ENCODE assay signal across 12 mouse cellular contexts in genomic region chr3:121483266-121484161, GRCm38 (mm10). TPM values are rescaled to one million over a fixed set of nuclear protein-coding genes. Genes with fewer than 3 reads are reported as not detected.
DNase-seq lines count a peak whose midpoint lies in the region; ATAC-seq and TF ChIP-seq lines count a peak whose summit lies in the region.
"Had no signal": no experiment of that assay in that cellular context is flagged by ENCODE, and none has a peak within 500 bp of the region (broad histone marks: within the 10 kb centered on the region; RNA-seq: fewer than 3 reads in every experiment).

No protein-coding gene starts in this region.

- no peaks in the 10 kb centered on the region for H3K27me3 ChIP-seq in forebrain, embryonic 12.5 days
- H3K27me3 ChIP-seq in midbrain, embryonic 10.5 days (ENCODE audit: low read depth, poor library complexity, severe bottlenecking), result peaks cover 5% of the 10 kb centered on the region; the same call in 1 of the 2 replicates

- no peak overlapping the region for H3K9ac ChIP-seq in forebrain, embryonic 12.5 days

- peaks cover 47% of the 10 kb centered on the region for H3K4me1 ChIP-seq in forebrain, embryonic 12.5 days
- peaks cover 54% of the 10 kb centered on the region for H3K4me1 ChIP-seq in midbrain, embryonic 10.5 days

- H3K9me3 ChIP-seq in forebrain, embryonic 12.5 days, result no peaks in the 10 kb centered on the region
- no peaks in the 10 kb centered on the region for H3K9me3 ChIP-seq in midbrain, embryonic 10.5 days (replicated peaks)

- H3K36me3 ChIP-seq in forebrain, embryonic 12.5 days (replicated peaks), result no peaks in the 10 kb centered on the region
- no peaks in the 10 kb centered on the region for H3K36me3 ChIP-seq in midbrain, embryonic 10.5 days

- peak in 1 of 2 experiments; percentile 45 for DNase-seq in layer of hippocampus, adult 2 months (ENCODE audit: low spot score in 2 of 2)
- no peak for DNase-seq in layer of hippocampus, postnatal 10 days (ENCODE audit: low spot score in 2 of 2)
- DNase-seq in brain, adult 2 months (ENCODE audit: low read depth, low spot score), result peak; percentile 40
- DNase-seq in midbrain, embryonic 10.5 days (ENCODE audit: low spot score), result no peak
- DNase-seq in heart, adult 11 months, result no peak
- no peak for DNase-seq in ovary, postnatal 10 days (ENCODE audit: low spot score)
- no peak for DNase-seq in adrenal gland, adult 8-10 months
- DNase-seq: gastrocnemius, postnatal 10 days; kidney, postnatal 36 days had no signal

- WGBS in forebrain, embryonic 12.5 days, result 69% methylated on average over 25 of the region's 25 CpGs
- 75% methylated on average over 25 of the region's 25 CpGs for WGBS in midbrain, embryonic 10.5 days

- no peak overlapping the region; the same call in 1 of the 2 replicates for H3K4me2 ChIP-seq in forebrain, embryonic 12.5 days

- H3K27ac ChIP-seq in layer of hippocampus, adult 2 months, result peak overlapping the region; percentile 36; the same call in 1 of the 2 replicates
- peak overlapping the region; percentile 50; the same call in 1 of the 2 replicates for H3K27ac ChIP-seq in forebrain, embryonic 12.5 days
- peak overlapping the region; percentile 39; the same call in 1 of the 2 replicates for H3K27ac ChIP-seq in midbrain, embryonic 10.5 days (replicated peaks)

- TF ChIP-seq CTCF in layer of hippocampus, adult 2 months (conservative IDR thresholded peaks at IDR 0.05), result no peak

- no peak for ATAC-seq in forebrain, embryonic 12.5 days (ENCODE audit: low FRiP score)

- H3K4me3 ChIP-seq in layer of hippocampus, adult 2 months, result no peak overlapping the region
- H3K4me3 ChIP-seq in forebrain, embryonic 12.5 days (replicated peaks), result no peak overlapping the region
- no peak overlapping the region for H3K4me3 ChIP-seq in midbrain, embryonic 10.5 days

RNA-seq across cellular contexts. Expression of gene Slc44a3, which starts 48.7 kb away (rescaled TPM):
- not detected for total RNA-seq in layer of hippocampus, adult 2 months (2021)
- under 1 TPM; 0.11 to 0.14 TPM for total RNA-seq in layer of hippocampus, postnatal 10 days (2021)
- 0.53 and 0.97 TPM in 2 replicates for polyA plus RNA-seq in forebrain, embryonic 12.5 days (2016; fragmentation: Nextera tagmentation; extraction: Ambion mirVana)
- polyA plus RNA-seq in midbrain, embryonic 10.5 days (2016; fragmentation: Nextera tagmentation; extraction: Ambion mirVana), result 0.43 and 0.66 TPM in 2 replicates
- total RNA-seq in adrenal gland, adult 8-10 months (2022), result 10 to 100 TPM; 23.9 to 28.2 (median 25.3) TPM
- total RNA-seq: heart, postnatal 25 days; megakaryocyte, adult 5-6 weeks had no signal

RNA-seq across cellular contexts. Expression of gene Cnn3, which starts 57.2 kb away (rescaled TPM):
- total RNA-seq in layer of hippocampus, adult 2 months (2021), result 100 to 1,000 TPM in 1 of 2 experiments, 10 to 100 TPM in 1; 100.0 to 108 TPM
- 100 to 1,000 TPM; 128 to 134 TPM for total RNA-seq in layer of hippocampus, postnatal 10 days (2021)
- 831 and 838 TPM in 2 replicates for polyA plus RNA-seq in forebrain, embryonic 12.5 days (2016; fragmentation: Nextera tagmentation; extraction: Ambion mirVana)
- polyA plus RNA-seq in midbrain, embryonic 10.5 days (2016; fragmentation: Nextera tagmentation; extraction: Ambion mirVana), result 947 and 1,037 TPM in 2 replicates
- total RNA-seq in adrenal gland, adult 8-10 months (2022), result 100 to 1,000 TPM; 268 to 287 (median 284) TPM

Comparison
In these comparisons a context has a peak if more than half of its experiments do, and no peak if none do; other contexts are left out.
1. RNA of gene Slc44a3, which starts 48.7 kb away (total RNA-seq): 23.9 to 28.2 TPM in adrenal gland, adult 8-10 months; 0.11 to 0.14 TPM in layer of hippocampus, postnatal 10 days and not detected in layer of hippocampus, adult 2 months; every median in the first group is over 10 times any median in the second.
2. Peak in every context shown above with its lines, with median percentiles within 50 percentile points of each other: H3K27ac ChIP-seq.